Mouse (Mus musculus) myocyte (in vitro differentiated cells): ENCODE data around the gene Gal3st3. TPM values are rescaled to one million over a fixed set of nuclear protein-coding genes. Genes with fewer than 3 reads are reported as not detected.

Experiments used
- H3K27me3 ChIP-seq: one replicate; pipeline ENCODE4 v1.6.1; 2011; ENCODE audit not compliant: control insufficient read depth, insufficient read depth, insufficient read length
- H3K36me3 ChIP-seq: one replicate; pipeline ENCODE4 v1.6.1; 2011; ENCODE audit not compliant: control insufficient read depth, insufficient read depth
- H3K4me2 ChIP-seq: one replicate; pipeline ENCODE4 v1.6.1; 2011; ENCODE audit warnings: low read depth, control low read depth
- H3K4me3 ChIP-seq: one replicate; pipeline ENCODE4 v1.5.1; 2011; ENCODE audit warnings: mild to moderate bottlenecking, control low read depth, moderate library complexity
- H3K79me2 ChIP-seq: one replicate; pipeline ENCODE4 v1.6.1; 2011; ENCODE audit not compliant: control insufficient read depth, insufficient read depth
- H3ac ChIP-seq: one replicate; pipeline ENCODE4 v1.6.1; 2011; ENCODE audit not compliant: control insufficient read depth, insufficient read length
- CEBPB ChIP-seq: IDR thresholded peaks from 2 replicates; pipeline ENCODE4 v1.6.1; 2011; ENCODE audit warnings: mild to moderate bottlenecking, moderate library complexity; ENCODE audit not compliant: poor library complexity, insufficient read depth, severe bottlenecking
- E2F4 ChIP-seq: IDR thresholded peaks from one replicate; pipeline ENCODE4 v1.6.1; 2011; ENCODE audit warnings: mild to moderate bottlenecking, control low read depth, moderate library complexity; ENCODE audit not compliant: insufficient read depth
- MAX ChIP-seq: IDR thresholded peaks from one replicate; pipeline ENCODE4 v1.6.1; 2011; ENCODE audit warnings: low read depth, mild to moderate bottlenecking, control low read depth
- MYOD1 ChIP-seq, 3 experiments: IDR thresholded peaks; one replicate each; pipeline ENCODE4 v1.6.1; 2011; ENCODE audit warnings: control low read depth in 2 of 3, low read depth in 2 of 3, mild to moderate bottlenecking in 2 of 3, moderate library complexity in 1 of 3; ENCODE audit not compliant: insufficient read length in 2 of 3, control insufficient read depth in 1 of 3
- MYOG ChIP-seq, 3 experiments: IDR thresholded peaks; one replicate each; pipeline ENCODE4 v1.6.1; 2011; ENCODE audit warnings: control low read depth in 2 of 3, low read depth in 2 of 3, mild to moderate bottlenecking in 2 of 3; ENCODE audit not compliant: insufficient read length in 2 of 3, control insufficient read depth in 1 of 3, insufficient read depth in 1 of 3
- POLR2A ChIP-seq: IDR thresholded peaks from one replicate; pipeline ENCODE4 v1.6.1; 2011; ENCODE audit warnings: low read depth, mild to moderate bottlenecking, control low read depth, moderate library complexity; ENCODE audit not compliant: insufficient read length
- POLR2AphosphoS2 ChIP-seq: IDR thresholded peaks from one replicate; pipeline ENCODE4 v1.6.1; 2011; ENCODE audit warnings: low read depth, control low read depth; ENCODE audit not compliant: insufficient read length
- REST ChIP-seq: IDR thresholded peaks from one replicate; pipeline ENCODE4 v1.6.1; 2011; ENCODE audit warnings: mild to moderate bottlenecking, control low read depth, moderate library complexity; ENCODE audit not compliant: insufficient read depth, insufficient read length
- SRF ChIP-seq: IDR thresholded peaks from one replicate; pipeline ENCODE4 v1.6.1; 2011; ENCODE audit warnings: low read depth; ENCODE audit not compliant: control insufficient read depth, insufficient read length
- TCF12 ChIP-seq: IDR thresholded peaks from one replicate; pipeline ENCODE4 v1.6.1; 2011; ENCODE audit warnings: mild to moderate bottlenecking, control low read depth; ENCODE audit not compliant: poor library complexity, insufficient read depth, severe bottlenecking
- TCF3 ChIP-seq: IDR thresholded peaks from one replicate; pipeline ENCODE4 v1.6.1; 2011; ENCODE audit warnings: low read depth, control low read depth; ENCODE audit not compliant: insufficient read length
- USF1 ChIP-seq: IDR thresholded peaks from one replicate; pipeline ENCODE4 v1.6.1; 2011; ENCODE audit warnings: low read depth, mild to moderate bottlenecking, control low read depth, moderate library complexity
- polyA plus RNA-seq: library from polyadenylated mRNA; unstranded; fragments of >200 nt; fragmentation: generic; extraction: Trizol; gene quantifications from one replicate; pipeline ENCODE4 v1.2.1, GENCODE M21; 2012; ENCODE audit warnings: missing spikeins

The Gal3st3 gene
- polyA plus RNA-seq, 1 experiment, result 0.05 TPM

DNA sequence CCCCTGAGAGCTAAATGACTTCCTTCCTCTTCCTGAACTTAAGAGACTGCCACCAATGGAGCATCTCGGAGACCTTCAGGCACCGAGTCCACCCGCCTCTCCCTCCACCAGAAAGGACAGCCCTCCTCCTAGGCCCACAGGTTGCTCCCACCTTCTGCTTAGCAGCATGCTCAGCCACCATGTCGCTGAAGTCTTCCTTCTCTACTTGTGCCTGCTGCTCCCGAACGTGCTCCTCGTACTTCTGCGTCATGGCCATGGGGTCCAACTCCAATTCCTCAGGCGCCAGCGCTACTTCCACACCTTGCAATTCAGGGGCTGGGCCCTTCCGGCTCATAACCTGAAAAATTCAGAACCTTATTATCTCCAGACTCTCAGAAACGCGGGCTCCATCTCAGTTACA lies 23.5 kb upstream of the Gal3st3 start:
- H3K79me2 ChIP-seq, result no peaks in the 10 kb centered on the region
- H3K4me2 ChIP-seq, result no peak overlapping the region
- no peak overlapping the region for H3K4me3 ChIP-seq
- H3K27me3 ChIP-seq, result no peaks in the 10 kb centered on the region
- peaks cover 38% of the 10 kb centered on the region for H3K36me3 ChIP-seq
- H3ac ChIP-seq, result no peak overlapping the region
- no peak for TF ChIP-seq TCF12
- TF ChIP-seq POLR2AphosphoS2, result no peak
- TF ChIP-seq USF1, result no peak
- no peak for TF ChIP-seq POLR2A
- TF ChIP-seq REST, result no peak
- no peak for TF ChIP-seq SRF
- no peak for TF ChIP-seq CEBPB
- no peak for TF ChIP-seq MYOG (IDR thresholded peaks at IDR 0.05; ENCODE audit: control insufficient read depth in 1 of 3, insufficient read depth in 1 of 3, insufficient read length in 2 of 3, low read depth in 2 of 3)
- TF ChIP-seq E2F4, result no peak

DNA sequence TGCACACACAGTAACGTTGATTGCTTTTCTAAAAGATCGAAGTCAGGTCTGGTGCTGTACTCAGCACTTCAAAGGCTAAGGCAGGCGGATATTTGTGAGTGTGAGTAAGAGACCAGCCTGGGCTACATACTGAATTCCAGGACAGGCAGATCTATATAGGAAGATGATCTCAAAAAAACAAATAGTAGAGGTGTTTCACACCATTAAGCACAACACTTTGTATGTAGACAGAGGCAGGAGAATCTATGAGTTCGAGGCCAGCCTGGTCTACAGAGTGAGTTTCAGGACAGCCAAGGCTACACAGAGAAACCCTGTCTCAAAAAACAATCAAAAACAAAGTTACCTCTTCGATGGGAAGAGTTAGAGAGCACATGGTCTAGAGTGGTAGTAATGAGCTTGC lies 22.4 kb upstream of the Gal3st3 start:
- Histone ChIP-seq H3ac (no peak overlapping the region), H3K4me3 (no peak overlapping the region), H3K36me3 (peaks cover 40% of the 10 kb centered on the region), H3K79me2 (no peaks in the 10 kb centered on the region), H3K4me2 (no peak overlapping the region), H3K27me3 (no peaks in the 10 kb centered on the region)
- no peak for TF ChIP-seq USF1
- no peak for TF ChIP-seq POLR2AphosphoS2
- TF ChIP-seq POLR2A, result no peak
- no peak for TF ChIP-seq E2F4
- no peak for TF ChIP-seq MYOG (IDR thresholded peaks at IDR 0.05; ENCODE audit: control insufficient read depth in 1 of 3, insufficient read depth in 1 of 3, insufficient read length in 2 of 3, low read depth in 2 of 3)
- no peak for TF ChIP-seq MAX
- no peak for TF ChIP-seq MYOD1 (IDR thresholded peaks at IDR 0.05; ENCODE audit: control insufficient read depth in 1 of 3, insufficient read length in 2 of 3, low read depth in 2 of 3)

DNA sequence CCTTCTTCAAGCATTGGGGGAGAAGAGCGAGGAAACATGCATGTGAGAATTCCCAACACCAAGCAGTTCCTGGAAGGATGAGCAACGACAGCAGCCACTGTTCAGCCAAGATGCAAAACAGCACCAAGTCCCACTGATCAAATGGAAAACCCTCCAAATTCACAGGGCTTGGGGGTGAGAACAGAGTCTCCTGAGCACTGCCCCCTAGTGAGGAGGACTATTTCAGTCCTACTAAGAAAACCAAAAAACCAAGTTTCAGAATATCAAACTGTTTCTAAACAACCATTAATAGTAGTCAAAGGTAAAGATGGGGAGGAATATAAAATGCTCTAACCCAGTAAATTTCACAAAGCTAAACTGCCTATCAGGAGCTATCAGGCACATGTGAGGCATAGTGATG lies 21.6 kb upstream of the Gal3st3 start:
- H3ac ChIP-seq, result no peak overlapping the region
- no peak overlapping the region for H3K4me3 ChIP-seq
- peaks cover 48% of the 10 kb centered on the region for H3K36me3 ChIP-seq
- no peak overlapping the region for H3K4me2 ChIP-seq
- H3K79me2 ChIP-seq, result no peaks in the 10 kb centered on the region
- H3K27me3 ChIP-seq, result no peaks in the 10 kb centered on the region
- TF ChIP-seq USF1, result no peak
- no peak for TF ChIP-seq SRF
- TF ChIP-seq POLR2A, result no peak
- TF ChIP-seq TCF3, result no peak
- TF ChIP-seq MYOG (IDR thresholded peaks at IDR 0.05; ENCODE audit: control insufficient read depth in 1 of 3, insufficient read depth in 1 of 3, insufficient read length in 2 of 3, low read depth in 2 of 3), result no peak
- no peak for TF ChIP-seq POLR2AphosphoS2
- TF ChIP-seq MAX, result no peak
- no peak for TF ChIP-seq REST
- TF ChIP-seq MYOD1 (IDR thresholded peaks at IDR 0.05; ENCODE audit: control insufficient read depth in 1 of 3, insufficient read length in 2 of 3, low read depth in 2 of 3), result no peak

DNA sequence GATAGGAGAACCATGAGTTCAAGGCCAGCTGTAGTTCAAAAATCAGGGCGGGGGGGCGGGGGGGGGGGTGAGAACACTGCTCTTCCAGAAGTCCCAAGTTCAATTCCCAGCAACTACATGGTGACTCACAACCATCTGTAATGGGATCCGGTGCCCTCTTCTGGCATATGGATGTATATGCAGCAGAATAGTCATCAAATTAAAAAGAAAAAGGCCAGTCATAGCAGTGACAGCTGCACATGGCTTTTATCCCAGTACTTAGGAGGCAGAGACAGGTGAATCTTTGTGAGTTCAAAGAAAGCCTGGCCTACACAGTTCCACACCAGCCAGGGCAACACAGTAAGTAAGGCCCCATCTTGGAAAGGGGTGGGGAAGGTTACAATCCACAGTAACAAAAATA lies 21.0 kb upstream of the Gal3st3 start:
- no peak overlapping the region for H3ac ChIP-seq
- no peak overlapping the region for H3K4me2 ChIP-seq
- H3K36me3 ChIP-seq, result peaks cover 48% of the 10 kb centered on the region
- H3K79me2 ChIP-seq, result no peaks in the 10 kb centered on the region
- no peak for TF ChIP-seq SRF
- TF ChIP-seq POLR2A, result no peak
- no peak for TF ChIP-seq TCF3
- no peak for TF ChIP-seq MYOG (IDR thresholded peaks at IDR 0.05; ENCODE audit: control insufficient read depth in 1 of 3, insufficient read depth in 1 of 3, insufficient read length in 2 of 3, low read depth in 2 of 3)
- no peak for TF ChIP-seq USF1
- no peak for TF ChIP-seq REST
- TF ChIP-seq E2F4, result no peak
- no peak for TF ChIP-seq CEBPB
- TF ChIP-seq MAX, result no peak
- TF ChIP-seq POLR2AphosphoS2, result no peak
- no peak for TF ChIP-seq TCF12
- TF ChIP-seq MYOD1 (IDR thresholded peaks at IDR 0.05; ENCODE audit: control insufficient read depth in 1 of 3, insufficient read length in 2 of 3, low read depth in 2 of 3), result no peak
- no peaks in the 10 kb centered on the region for H3K27me3 ChIP-seq
- H3K4me3 ChIP-seq, result no peak overlapping the region

DNA sequence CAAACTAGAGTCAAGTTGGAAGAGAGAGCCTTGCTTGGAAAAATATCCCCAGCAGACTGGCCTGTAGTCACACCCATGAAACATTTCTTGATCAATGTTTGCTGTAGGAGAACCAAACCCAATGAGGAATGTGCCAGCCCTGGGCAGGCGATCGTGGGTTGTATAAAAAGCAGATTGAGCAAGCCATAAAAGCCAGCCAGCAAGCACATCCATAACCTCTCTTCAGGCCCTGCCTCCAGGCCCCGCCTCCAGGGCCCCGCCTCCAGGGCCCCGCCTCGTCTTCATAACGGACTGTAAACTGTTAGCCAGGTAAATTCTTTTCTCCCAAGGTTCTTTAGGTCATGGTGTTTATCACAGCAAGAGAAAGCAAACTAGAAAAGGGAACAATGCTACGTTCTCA lies 19.8 kb upstream of the Gal3st3 start:
- no peak for TF ChIP-seq USF1
- no peak for TF ChIP-seq REST
- Histone ChIP-seq H3K36me3 (peaks cover 54% of the 10 kb centered on the region), H3ac (no peak overlapping the region), H3K79me2 (no peaks in the 10 kb centered on the region), H3K27me3 (no peaks in the 10 kb centered on the region), H3K4me2 (no peak overlapping the region), H3K4me3 (no peak overlapping the region)
